Mouse (Mus musculus) left cerebral cortex, postnatal 14 days (tissue): ENCODE results near the gene Rilpl1. TPM values are rescaled to one million over a fixed set of nuclear protein-coding genes. Genes with fewer than 3 reads are reported as not detected.

ENCODE experiments used
- DNase-seq, 2 experiments: peaks; one replicate each; pipeline ENCODE4 v3.0.0; 2021 to 2022; ENCODE audit warnings: low spot score in 2 of 2, mixed read lengths in 1 of 2
- intact Hi-C: fragments of 180-260 bp; cut with DNase I; formaldehyde crosslinking; loops from one replicate; pipeline ENCODE4 v1.15.1; 2025
- total RNA-seq, 2 experiments: library from RNA; stranded (reverse); gene quantifications; 2 replicates each; pipeline ENCODE4 v1.2.3; 2021

Gene Rilpl1
- total RNA-seq, 2 experiments from 2014 or later = 42.5 to 57.5 TPM

- intact Hi-C loops = no loop called here
- no peak for DNase-seq
These were observed 32.2 kb downstream of the Rilpl1 start for GRCm38 (mm10) chr5:124499001-124499400.

GRCm38 (mm10) chr5:124498221-124498876 lies 32.8 kb downstream of the Rilpl1 start:
- peak; percentile 34 to 72 for DNase-seq
- intact Hi-C loops = no loop called here

GRCm38 (mm10) chr5:124496614-124497514 lies 34.3 kb downstream of the Rilpl1 start:
- intact Hi-C loops = no loop called here
- no peak for DNase-seq

GRCm38 (mm10) chr5:124495547-124495946 lies 35.6 kb downstream of the Rilpl1 start:
- intact Hi-C loops = no loop called here
- peak; percentile 31 to 50 for DNase-seq

- no peak for DNase-seq
- intact Hi-C loops = no loop called here
These were observed 37.7 kb downstream of the Rilpl1 start for GRCm38 (mm10) chr5:124493455-124493854.

GRCm38 (mm10) chr5:124492618-124493017 lies 38.6 kb downstream of the Rilpl1 start:
- intact Hi-C loops = no loop called here
- DNase-seq = peak in 1 of 2 experiments; percentile 39

- no peak for DNase-seq
These were observed 39.5 kb downstream of the Rilpl1 start for GRCm38 (mm10) chr5:124491732-124492131.

GRCm38 (mm10) chr5:124488885-124489284 lies 42.3 kb downstream of the Rilpl1 start:
- no peak for DNase-seq
- intact Hi-C loops = no loop called here

More at GRCm38 (mm10) chr5:124491732-124492131, 39.5 kb downstream of the Rilpl1 start:
- intact Hi-C loops = no loop called here

GRCm38 (mm10) chr5:124485654-124486053 lies 45.5 kb downstream of the Rilpl1 start:
- intact Hi-C loops = no loop called here
- DNase-seq = no peak

- intact Hi-C loops = loop anchor here (5.0 kb wide), 2 partner anchors 37 to 48 kb away; partner anchors contain the start of gene Rilpl1
- no peak for DNase-seq
These were observed 47.4 kb downstream of the Rilpl1 start for GRCm38 (mm10) chr5:124483655-124484396.

GRCm38 (mm10) chr5:124482966-124483654 lies 48.1 kb downstream of the Rilpl1 start, which contains the start of gene Snrnp35:
TSS of gene Snrnp35 (plus strand) at chr5:124483134.
- DNase-seq = peak; percentile 84 to 85

GRCm38 (mm10) chr5:124482436-124482965 lies 48.7 kb downstream of the Rilpl1 start:
- DNase-seq = no peak
- intact Hi-C loops = loop anchor here (5.0 kb wide), 2 partner anchors 35 to 50 kb away; partner anchors contain the start of gene Rilpl1

More at GRCm38 (mm10) chr5:124482966-124483654, 48.1 kb downstream of the Rilpl1 start, which contains the start of gene Snrnp35:
- intact Hi-C loops = loop anchor here (5.0 kb wide), 2 partner anchors 36 to 49 kb away; partner anchors contain the start of gene Rilpl1

GRCm38 (mm10) chr5:124481714-124482113 lies 49.5 kb downstream of the Rilpl1 start:
- no peak for DNase-seq
- intact Hi-C loops = loop anchor here (5.0 kb wide), 2 partner anchors 34 to 51 kb away; partner anchors contain the start of gene Rilpl1

- no peak for DNase-seq
- intact Hi-C loops = loop anchor here (5.0 kb wide), 2 partner anchors 33 to 52 kb away; partner anchors contain the start of gene Rilpl1
These were observed 51.1 kb downstream of the Rilpl1 start for GRCm38 (mm10) chr5:124480119-124480518.

GRCm38 (mm10) chr5:124478873-124479204 lies 52.4 kb downstream of the Rilpl1 start:
- DNase-seq = no peak
- intact Hi-C loops = no loop called here

- intact Hi-C loops = no loop called here
- DNase-seq = no peak
These were observed 60.5 kb downstream of the Rilpl1 start for GRCm38 (mm10) chr5:124470591-124471171.

GRCm38 (mm10) chr5:124469486-124469885 lies 61.7 kb downstream of the Rilpl1 start:
- intact Hi-C loops = no loop called here
- DNase-seq = no peak

- intact Hi-C loops = no loop called here
- DNase-seq = no peak
These were observed 62.8 kb downstream of the Rilpl1 start for GRCm38 (mm10) chr5:124468365-124468764.
